Mouse (Mus musculus) layer of hippocampus, adult 2 months (tissue): ENCODE measurements at regions not wholly inside any gene's neighbourhood (a gene's known extent, or its start where the extent isn't known, plus 50 kb on each side); places are given as distances from the start of the nearest gene placed in this dataset.

Source experiments
- DNase-seq, 2 experiments: peaks; one replicate each; pipeline ENCODE4 v3.0.0; 2022; ENCODE audit warnings: low spot score in 2 of 2
- H3K27ac ChIP-seq: fragments of 200-600 bp; 2 replicates; pipeline ENCODE4 v1.8.1; 2022
- H3K4me3 ChIP-seq: fragments of 200-600 bp; 2 replicates; pipeline ENCODE4 v1.8.1; 2022; ENCODE audit warnings: mild to moderate bottlenecking
- CTCF ChIP-seq: fragments of 200-600 bp; conservative IDR thresholded peaks from 2 replicates; pipeline ENCODE4 v1.8.1; 2022; ENCODE audit warnings: antibody characterized with exemption, mild to moderate bottlenecking, moderate library complexity

GRCm38 (mm10) chr3:148640680-148641101, 349.7 kb downstream of the Adgrl2 start:
- Histone ChIP-seq H3K27ac (no peak overlapping the region), H3K4me3 (no peak overlapping the region)
- no peak for TF ChIP-seq CTCF
- no peak for DNase-seq

- no peak for DNase-seq
- no peak overlapping the region for H3K27ac ChIP-seq
- no peak for TF ChIP-seq CTCF
- no peak overlapping the region for H3K4me3 ChIP-seq
Measured at GRCm38 (mm10) chr3:148635101-148635500, 355.3 kb downstream of the Adgrl2 start.

- Histone ChIP-seq H3K27ac (no peak overlapping the region), H3K4me3 (no peak overlapping the region)
- no peak for DNase-seq
- TF ChIP-seq CTCF = no peak
Measured at GRCm38 (mm10) chr3:148634352-148634751, 356.0 kb downstream of the Adgrl2 start.

GRCm38 (mm10) chr3:148633291-148633690, 357.1 kb downstream of the Adgrl2 start:
- H3K4me3 ChIP-seq = no peak overlapping the region
- H3K27ac ChIP-seq = no peak overlapping the region
- TF ChIP-seq CTCF = no peak
- DNase-seq = no peak

GRCm38 (mm10) chr3:148632449-148632848, 357.9 kb downstream of the Adgrl2 start:
- TF ChIP-seq CTCF = no peak

GRCm38 (mm10) chr3:148631415-148632192, 358.8 kb downstream of the Adgrl2 start:
- no peak for TF ChIP-seq CTCF
- Histone ChIP-seq H3K27ac (no peak overlapping the region), H3K4me3 (no peak overlapping the region)
- no peak for DNase-seq

More at GRCm38 (mm10) chr3:148632449-148632848, 357.9 kb downstream of the Adgrl2 start:
- Histone ChIP-seq H3K27ac (no peak overlapping the region), H3K4me3 (no peak overlapping the region)
- no peak for DNase-seq

- no peak for TF ChIP-seq CTCF
- Histone ChIP-seq H3K27ac (no peak overlapping the region), H3K4me3 (no peak overlapping the region)
- no peak for DNase-seq
Measured at GRCm38 (mm10) chr3:148630865-148631264, 359.5 kb downstream of the Adgrl2 start.

GRCm38 (mm10) chr3:148614971-148615671, 375.2 kb downstream of the Adgrl2 start:
- TF ChIP-seq CTCF = no peak
- H3K27ac ChIP-seq = no peak overlapping the region
- H3K4me3 ChIP-seq = no peak overlapping the region
- no peak for DNase-seq

GRCm38 (mm10) chr3:148613443-148613842, 376.9 kb downstream of the Adgrl2 start:
- Histone ChIP-seq H3K4me3 (no peak overlapping the region), H3K27ac (no peak overlapping the region)
- DNase-seq = no peak
- TF ChIP-seq CTCF = no peak

- Histone ChIP-seq H3K4me3 (no peak overlapping the region), H3K27ac (no peak overlapping the region)
- TF ChIP-seq CTCF = no peak
- no peak for DNase-seq
Measured at GRCm38 (mm10) chr3:148603276-148603675, 387.1 kb downstream of the Adgrl2 start.

- TF ChIP-seq CTCF = no peak
- DNase-seq = no peak
- H3K27ac ChIP-seq = no peak overlapping the region
- no peak overlapping the region for H3K4me3 ChIP-seq
Measured at GRCm38 (mm10) chr3:148602730-148603255, 387.6 kb downstream of the Adgrl2 start.

- Histone ChIP-seq H3K4me3 (no peak overlapping the region), H3K27ac (no peak overlapping the region)
- no peak for DNase-seq
- TF ChIP-seq CTCF = no peak
Measured at GRCm38 (mm10) chr3:148595561-148595960, 394.8 kb downstream of the Adgrl2 start.

- no peak for DNase-seq
- Histone ChIP-seq H3K4me3 (no peak overlapping the region), H3K27ac (no peak overlapping the region)
- TF ChIP-seq CTCF = no peak
Measured at GRCm38 (mm10) chr3:148589556-148589955, 400.8 kb downstream of the Adgrl2 start.
